Mouse (Mus musculus) neural tube, embryonic 14.5 days (tissue): ENCODE measurements at regions not wholly inside any gene's neighbourhood (a gene's known extent, or its start where the extent isn't known, plus 50 kb on each side); places are given as distances from the start of the nearest gene placed in this dataset.

Experiments
- ATAC-seq: fragments of 200-750 bp; cut with Nextera tagmentation; 2 replicates; pipeline ENCODE4 v1.8.0; 2017; ENCODE audit warnings: low read depth, mild to moderate bottlenecking, moderate TSS enrichment, moderate library complexity
- H3K27ac ChIP-seq: fragments of 300-500 bp; sonication (generic); 2 replicates; pipeline ENCODE4 v1.5.1; 2014; ENCODE audit warnings: low read depth, mild to moderate bottlenecking, control low read depth, low read length, moderate library complexity, mixed read lengths
- H3K27me3 ChIP-seq: fragments of 300-500 bp; sonication (generic); 2 replicates; pipeline ENCODE4 v1.6.1; 2014; ENCODE audit warnings: low read length; ENCODE audit not compliant: control insufficient read depth, insufficient read depth
- H3K36me3 ChIP-seq: fragments of 300-500 bp; sonication (generic); 2 replicates; pipeline ENCODE4 v1.6.1; 2014; ENCODE audit warnings: low read length, mixed read lengths; ENCODE audit not compliant: control insufficient read depth, insufficient read depth
- H3K4me1 ChIP-seq: fragments of 300-500 bp; sonication (generic); 2 replicates; pipeline ENCODE4 v1.6.1; 2014; ENCODE audit warnings: low read length; ENCODE audit not compliant: control insufficient read depth, insufficient read depth
- H3K4me2 ChIP-seq: fragments of 300-500 bp; sonication (generic); 2 replicates; pipeline ENCODE4 v1.6.1; 2014; ENCODE audit warnings: mild to moderate bottlenecking, low read depth, low read length, control low read depth
- H3K4me3 ChIP-seq: fragments of 300-500 bp; sonication (generic); 2 replicates; pipeline ENCODE4 v1.5.1; 2014; ENCODE audit warnings: low read depth, low read length, control low read depth, mixed read lengths
- H3K9ac ChIP-seq: fragments of 300-500 bp; sonication (generic); replicated peaks from 2 replicates; pipeline ENCODE4 v1.6.1; 2014; ENCODE audit warnings: low read depth, mild to moderate bottlenecking, control low read depth, low read length, mixed read lengths
- H3K9me3 ChIP-seq: fragments of 300-500 bp; sonication (generic); 2 replicates; pipeline ENCODE4 v1.6.1; 2016; ENCODE audit warnings: low read length; ENCODE audit not compliant: control insufficient read depth
- WGBS: fragments of 180-500 bp; shearing (Covaris S2); extraction: QIAGEN DNeasy Blood & Tissue Kit; methylation state at CpG from one replicate; pipeline ENCODE4 v1.1.7; 2014; 5-methylcytosine and 5-hydroxymethylcytosine counted together

- Histone ChIP-seq H3K9me3 (no peaks in the 10 kb centered on the region), H3K9ac (no peak overlapping the region), H3K4me3 (no peak overlapping the region), H3K36me3 (no peaks in the 10 kb centered on the region), H3K27me3 (no peaks in the 10 kb centered on the region), H3K4me2 (no peak overlapping the region), H3K4me1 (no peaks in the 10 kb centered on the region), H3K27ac (no peak overlapping the region)
- no peak for ATAC-seq
- WGBS, result 92% methylated on average over 1 of the region's 1 CpGs
These were observed 528.4 kb upstream of the Fam92a start for GRCm38 (mm10) chr4:12700189-12700588.

- no peak for ATAC-seq
- WGBS, result 83% methylated on average over 3 of the region's 3 CpGs
- Histone ChIP-seq H3K4me2 (no peak overlapping the region), H3K9ac (no peak overlapping the region), H3K4me3 (no peak overlapping the region), H3K27ac (no peak overlapping the region), H3K27me3 (no peaks in the 10 kb centered on the region), H3K36me3 (no peaks in the 10 kb centered on the region), H3K4me1 (no peaks in the 10 kb centered on the region), H3K9me3 (no peaks in the 10 kb centered on the region)
These were observed 506.0 kb upstream of the Fam92a start for GRCm38 (mm10) chr4:12677814-12678213.

GRCm38 (mm10) chr4:12671399-12671798 lies 499.6 kb upstream of the Fam92a start:
- no peak for ATAC-seq
- no peak overlapping the region for H3K9ac ChIP-seq
- H3K27me3 ChIP-seq, result no peaks in the 10 kb centered on the region
- H3K4me3 ChIP-seq, result no peak overlapping the region
- H3K36me3 ChIP-seq, result no peaks in the 10 kb centered on the region
- no peaks in the 10 kb centered on the region for H3K9me3 ChIP-seq
- WGBS, result 72% methylated on average over 7 of the region's 7 CpGs
- H3K4me2 ChIP-seq, result no peak overlapping the region
- H3K27ac ChIP-seq, result no peak overlapping the region
- no peaks in the 10 kb centered on the region for H3K4me1 ChIP-seq

GRCm38 (mm10) chr4:12663176-12663575 lies 491.4 kb upstream of the Fam92a start:
- Histone ChIP-seq H3K27ac (no peak overlapping the region), H3K9me3 (no peaks in the 10 kb centered on the region), H3K27me3 (no peaks in the 10 kb centered on the region), H3K36me3 (no peaks in the 10 kb centered on the region), H3K4me2 (no peak overlapping the region), H3K4me3 (no peak overlapping the region), H3K4me1 (no peaks in the 10 kb centered on the region), H3K9ac (no peak overlapping the region)
- no peak for ATAC-seq
- WGBS, result 6% methylated on average over 2 of the region's 2 CpGs

DNA sequence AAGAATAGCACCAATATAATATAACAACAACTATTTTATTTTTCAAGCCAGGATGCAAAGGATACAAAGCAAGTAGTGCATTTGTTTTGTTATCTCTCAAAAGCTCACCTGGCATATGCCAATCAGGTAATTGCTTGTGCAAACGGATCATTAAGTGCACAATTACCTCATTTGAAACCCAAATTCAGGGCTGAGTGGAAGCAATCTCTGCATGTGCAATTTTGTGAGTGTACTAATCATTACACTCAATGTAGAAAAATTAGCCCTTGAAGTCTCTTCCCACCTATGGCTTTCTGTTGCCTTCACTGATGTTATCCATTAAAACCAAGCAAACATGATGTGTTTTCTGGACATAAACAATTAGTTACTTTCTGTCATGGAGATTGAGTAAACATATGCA lies 490.9 kb upstream of the Fam92a start:
- Histone ChIP-seq H3K27me3 (no peaks in the 10 kb centered on the region), H3K4me1 (no peaks in the 10 kb centered on the region), H3K9ac (no peak overlapping the region), H3K36me3 (no peaks in the 10 kb centered on the region), H3K4me3 (no peak overlapping the region), H3K4me2 (no peak overlapping the region), H3K27ac (no peak overlapping the region), H3K9me3 (no peaks in the 10 kb centered on the region)
- 22% methylated on average over 1 of the region's 1 CpGs for WGBS
- no peak; the same call in 1 of the 2 replicates for ATAC-seq

GRCm38 (mm10) chr4:12659084-12659483 lies 487.3 kb upstream of the Fam92a start:
- ATAC-seq, result no peak
- Histone ChIP-seq H3K27ac (no peak overlapping the region), H3K4me3 (no peak overlapping the region), H3K27me3 (no peaks in the 10 kb centered on the region), H3K36me3 (no peaks in the 10 kb centered on the region), H3K4me2 (no peak overlapping the region), H3K4me1 (peaks cover 10% of the 10 kb centered on the region), H3K9me3 (no peaks in the 10 kb centered on the region), H3K9ac (no peak overlapping the region)
- 61% methylated on average over 1 of the region's 1 CpGs for WGBS

DNA sequence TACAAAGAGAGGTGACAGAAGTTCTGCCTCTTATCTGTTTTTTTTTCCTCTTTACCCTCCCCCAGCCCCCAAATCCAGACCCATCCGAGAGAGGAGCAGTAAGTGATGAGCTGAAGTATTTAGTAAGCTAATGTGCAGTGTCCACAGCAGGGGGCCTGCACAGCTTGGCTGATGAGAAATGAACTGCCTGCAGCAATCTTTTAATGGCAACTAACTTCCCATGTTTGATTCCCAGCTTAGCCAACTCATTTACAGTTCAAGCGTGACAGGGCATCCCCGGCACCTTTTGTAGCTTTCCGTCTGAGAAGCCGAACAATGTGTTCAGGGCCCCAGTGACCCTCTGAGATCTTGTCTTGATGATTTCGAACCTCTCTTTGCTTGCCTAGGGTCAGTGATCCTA lies 486.8 kb upstream of the Fam92a start:
- no peak overlapping the region for H3K9ac ChIP-seq
- H3K27me3 ChIP-seq, result no peaks in the 10 kb centered on the region
- no peak overlapping the region for H3K27ac ChIP-seq
- 20% methylated on average over 6 of the region's 6 CpGs for WGBS
- H3K36me3 ChIP-seq, result no peaks in the 10 kb centered on the region
- no peak overlapping the region for H3K4me2 ChIP-seq
- no peak for ATAC-seq
- peaks cover 10% of the 10 kb centered on the region for H3K4me1 ChIP-seq
- no peaks in the 10 kb centered on the region for H3K9me3 ChIP-seq
- no peak overlapping the region for H3K4me3 ChIP-seq

DNA sequence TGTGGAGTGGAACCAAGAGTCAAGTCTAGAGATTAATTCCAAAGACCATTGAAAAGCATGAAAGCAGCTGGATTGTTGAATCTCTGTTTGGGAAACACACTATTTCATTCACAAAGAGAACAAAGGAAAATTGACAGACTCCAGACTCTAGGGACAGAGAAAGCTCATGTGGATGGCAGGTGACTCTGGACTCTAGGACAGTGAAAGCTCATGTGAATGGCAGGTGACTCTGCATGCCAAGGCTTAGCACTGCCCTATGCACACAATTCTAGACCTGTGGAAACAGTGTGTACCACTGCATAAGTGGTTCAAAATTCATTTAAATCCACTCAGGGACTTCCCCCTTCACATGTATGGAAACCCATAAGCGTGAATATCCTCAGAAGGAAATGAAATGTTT lies 486.0 kb upstream of the Fam92a start:
- no peaks in the 10 kb centered on the region for H3K27me3 ChIP-seq
- no peaks in the 10 kb centered on the region for H3K36me3 ChIP-seq
- no peak overlapping the region for H3K27ac ChIP-seq
- no peaks in the 10 kb centered on the region for H3K9me3 ChIP-seq
- no peak overlapping the region for H3K4me3 ChIP-seq
- no peak overlapping the region for H3K9ac ChIP-seq
- WGBS, result 85% methylated on average over 1 of the region's 1 CpGs
- ATAC-seq, result no peak
- H3K4me2 ChIP-seq, result no peak overlapping the region
- H3K4me1 ChIP-seq, result peaks cover 10% of the 10 kb centered on the region

DNA sequence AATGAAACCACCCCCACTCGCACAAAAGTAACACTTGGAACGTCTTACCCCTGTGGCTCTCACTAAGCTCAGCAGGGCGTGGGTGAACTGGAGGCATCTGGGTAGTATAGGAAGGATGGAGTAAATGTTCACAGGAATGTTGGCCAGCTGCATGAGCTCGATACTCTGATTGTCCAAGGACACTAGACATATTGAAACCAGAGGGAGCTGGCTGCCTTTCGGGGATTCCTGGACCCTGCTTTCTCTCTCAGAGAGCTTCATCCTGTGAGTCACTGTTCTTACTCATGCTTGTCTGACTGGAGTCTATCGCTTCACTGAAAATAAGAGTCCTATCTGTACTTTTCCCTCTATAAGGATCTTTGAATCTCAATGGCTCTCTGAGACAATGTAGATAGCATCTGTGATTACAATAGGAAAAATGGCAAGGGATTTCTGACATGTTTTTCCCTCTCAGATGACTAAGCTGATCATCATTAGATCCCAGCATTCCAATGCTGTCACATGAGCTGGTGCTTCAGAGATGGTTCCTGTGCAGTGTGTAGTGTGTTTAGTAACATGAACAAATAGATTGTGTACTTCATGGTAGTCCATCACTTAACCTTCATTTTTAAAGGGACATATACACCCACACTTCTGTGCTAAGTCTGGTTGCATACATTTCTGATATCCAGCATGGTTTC lies 485.2 kb upstream of the Fam92a start:
- no peak overlapping the region for H3K4me3 ChIP-seq
- no peak overlapping the region for H3K9ac ChIP-seq
- no peak overlapping the region for H3K27ac ChIP-seq
- no peaks in the 10 kb centered on the region for H3K36me3 ChIP-seq
- H3K4me2 ChIP-seq, result no peak overlapping the region
- no peak for ATAC-seq
- H3K9me3 ChIP-seq, result no peaks in the 10 kb centered on the region
- WGBS, result 86% methylated on average over 6 of the region's 6 CpGs
- no peaks in the 10 kb centered on the region for H3K27me3 ChIP-seq
- peaks cover 10% of the 10 kb centered on the region for H3K4me1 ChIP-seq
